Mouse (Mus musculus) spleen, postnatal 36 days (tissue): ENCODE data around the gene Atxn7l1.

Experiments
- DNase-seq, 2 experiments: peaks; one replicate each; pipeline ENCODE4 v3.0.0; 2022; ENCODE audit warnings: low spot score in 2 of 2, mixed read lengths in 1 of 2

Gene Atxn7l1

DNA sequence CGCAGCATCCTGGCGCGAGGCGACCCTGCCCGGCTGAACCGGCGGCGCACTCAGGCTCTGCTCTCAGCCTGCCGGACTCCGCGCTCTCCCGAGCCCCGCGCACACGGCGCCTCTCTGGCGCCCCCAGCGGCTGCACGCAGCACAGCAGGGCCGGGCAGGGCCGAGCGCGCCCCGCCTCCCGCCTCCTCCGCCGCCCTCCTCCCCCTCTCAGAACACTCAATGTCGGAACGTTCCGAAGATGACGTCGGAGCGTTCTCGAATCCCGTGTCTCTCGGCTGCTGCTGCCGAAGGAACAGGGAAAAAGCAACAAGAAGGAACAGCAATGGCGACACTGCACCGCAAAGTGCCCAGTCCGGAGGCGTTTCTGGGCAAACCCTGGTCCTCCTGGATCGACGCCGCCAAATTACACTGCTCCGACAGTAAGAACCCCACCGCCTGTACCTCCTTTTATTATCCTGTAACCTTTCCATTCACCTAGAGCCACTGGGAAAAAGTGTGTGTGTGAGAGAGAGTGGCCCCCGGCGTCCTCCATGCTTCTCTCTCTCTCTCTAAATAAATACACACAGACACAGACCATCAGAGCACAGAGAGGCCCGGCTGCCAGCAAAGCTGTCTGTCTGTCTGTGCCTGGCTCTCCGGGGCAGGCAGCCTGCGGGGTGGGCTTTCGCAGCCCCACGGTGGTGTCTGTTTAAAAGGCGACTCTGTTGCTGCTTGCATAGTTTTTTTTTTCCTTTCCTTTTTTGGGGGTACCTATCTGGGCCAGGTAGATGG is at the start of gene Atxn7l1:
TSS of gene Atxn7l1 (plus strand) at position 197 of the 771 bp plus-strand sequence.
- DNase-seq: peak; percentile 84 to 87

GRCm38 (mm10) chr12:33101627-33102026 is 45.9 kb upstream of the Atxn7l1 start:
- no peak for DNase-seq

DNA sequence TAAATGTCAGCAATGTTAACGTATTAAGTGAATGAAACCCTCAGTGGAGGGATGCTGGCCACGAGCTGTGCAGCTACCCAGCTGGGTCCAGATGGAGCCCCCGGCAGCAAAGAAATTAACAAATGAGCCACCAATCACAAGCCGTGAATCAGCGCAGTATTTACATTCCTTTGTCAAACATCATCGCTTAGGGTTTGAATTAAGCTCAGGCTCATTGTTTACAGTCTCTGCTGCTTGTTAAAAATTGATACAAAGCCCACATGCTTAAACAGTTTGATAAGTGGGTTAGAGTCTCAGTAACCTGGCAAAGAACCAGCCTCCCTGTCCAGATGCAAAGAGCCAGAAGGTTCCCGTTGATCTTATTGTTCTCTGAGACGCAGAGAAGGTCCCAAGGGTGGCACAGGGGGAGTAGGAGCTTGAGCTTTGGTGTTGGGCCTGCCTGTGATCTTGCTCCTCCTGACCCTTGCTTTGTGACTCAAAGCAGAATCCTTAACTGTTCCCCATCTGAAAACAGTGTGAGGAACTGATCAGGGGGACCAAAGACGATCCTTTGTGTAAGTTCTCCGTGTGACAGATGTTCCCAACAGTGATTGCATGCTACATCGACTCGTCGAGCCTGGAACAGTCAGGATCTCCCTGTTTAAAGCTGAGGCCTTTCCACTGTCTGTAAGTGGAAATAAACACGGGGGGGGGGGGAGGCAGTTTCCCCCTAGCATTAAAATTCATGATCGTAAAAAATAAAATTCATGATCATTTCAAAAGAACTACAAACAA is 45.0 kb upstream of the Atxn7l1 start:
- DNase-seq: no peak

DNA sequence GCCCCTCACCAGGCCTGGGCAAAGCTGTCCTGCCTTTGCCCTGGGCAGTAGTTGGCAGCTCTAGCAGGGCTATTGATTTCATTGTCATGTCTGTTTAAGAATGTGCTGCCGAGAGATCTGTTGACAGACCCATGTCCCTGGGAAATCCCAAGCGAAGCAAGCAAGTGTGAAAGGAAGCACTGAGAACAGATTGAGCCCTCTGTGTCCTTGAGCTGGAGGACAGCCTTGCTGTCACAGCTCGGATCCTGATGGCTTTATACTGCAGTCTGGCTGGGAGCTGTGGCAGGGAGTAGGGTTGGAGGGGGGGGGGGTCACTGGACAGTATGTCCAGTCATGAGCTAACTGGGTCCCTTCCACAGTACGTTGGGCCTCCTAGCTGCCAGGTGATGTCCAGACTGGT is 41.8 kb upstream of the Atxn7l1 start:
- no peak for DNase-seq

GRCm38 (mm10) chr12:33106438-33107167 is 40.9 kb upstream of the Atxn7l1 start:
- no peak for DNase-seq

- peak in 1 of 2 experiments; percentile 13 for DNase-seq
These were observed 38.0 kb upstream of the Atxn7l1 start for GRCm38 (mm10) chr12:33109531-33109930.

DNA sequence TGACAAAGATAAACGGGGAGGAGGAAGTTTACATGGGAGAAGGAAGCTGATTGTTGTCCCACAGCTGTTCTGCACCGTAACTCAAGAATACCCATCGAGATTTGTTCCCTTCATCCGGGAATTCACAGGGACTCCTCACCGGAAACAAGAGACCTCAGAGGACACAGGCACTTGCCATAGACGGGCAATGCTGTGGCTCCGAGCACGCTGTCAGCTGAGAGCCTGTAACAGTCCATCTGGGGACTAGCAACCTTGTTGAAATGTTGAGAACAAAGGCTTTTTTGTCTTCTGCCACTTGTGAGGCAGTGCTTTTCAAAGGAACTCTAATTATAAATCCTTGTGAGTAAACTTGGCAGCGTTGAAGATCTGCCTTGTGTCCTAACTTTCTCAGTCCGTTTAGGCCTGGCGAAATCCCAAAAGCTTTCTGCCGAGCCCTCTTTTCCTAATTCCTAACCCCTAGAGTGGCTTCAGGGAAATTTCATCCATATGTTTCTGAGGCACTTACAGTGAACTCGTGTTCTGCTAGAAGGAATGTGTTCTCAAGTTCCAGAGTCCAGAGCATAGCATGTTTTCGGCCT is 36.5 kb upstream of the Atxn7l1 start:
- no peak for DNase-seq

DNA sequence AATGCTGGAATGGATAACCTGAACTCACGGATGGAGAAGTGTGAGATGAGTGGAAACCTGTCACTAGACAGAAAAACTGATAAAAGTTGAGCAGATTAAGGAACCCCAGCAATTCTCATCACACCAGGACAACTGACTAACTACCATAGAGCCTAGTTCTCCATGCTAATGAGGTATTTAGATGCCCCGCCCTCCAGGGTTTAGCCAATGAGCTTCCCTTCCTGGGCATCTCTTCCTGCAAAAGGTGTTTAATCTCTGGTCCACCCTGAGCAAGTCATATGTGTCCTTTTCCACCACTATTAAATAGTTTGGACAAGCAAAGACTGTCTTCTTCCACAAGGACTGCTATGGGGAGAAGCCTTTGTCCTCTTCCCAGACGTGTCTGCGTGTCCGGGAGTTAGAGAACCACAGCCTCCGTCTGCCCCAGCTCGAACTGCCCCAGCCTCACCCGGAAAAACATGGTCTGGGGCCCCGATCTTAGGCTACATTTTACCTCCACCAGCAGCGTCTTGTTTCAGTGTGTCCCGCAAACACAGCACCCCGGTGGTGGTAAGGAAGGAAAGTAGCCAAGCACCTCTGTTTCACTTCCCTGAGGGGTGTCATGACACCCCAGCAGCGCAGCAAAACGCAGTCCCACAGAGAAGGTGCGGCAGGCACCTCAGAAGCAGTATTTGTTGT is 28.7 kb upstream of the Atxn7l1 start:
- peak in 1 of 2 experiments; percentile 47 for DNase-seq

GRCm38 (mm10) chr12:33125594-33126227 is 21.8 kb upstream of the Atxn7l1 start:
- peak in 1 of 2 experiments; percentile 35 for DNase-seq

- no peak for DNase-seq
These were observed 21.2 kb upstream of the Atxn7l1 start for GRCm38 (mm10) chr12:33126243-33126642.

DNA sequence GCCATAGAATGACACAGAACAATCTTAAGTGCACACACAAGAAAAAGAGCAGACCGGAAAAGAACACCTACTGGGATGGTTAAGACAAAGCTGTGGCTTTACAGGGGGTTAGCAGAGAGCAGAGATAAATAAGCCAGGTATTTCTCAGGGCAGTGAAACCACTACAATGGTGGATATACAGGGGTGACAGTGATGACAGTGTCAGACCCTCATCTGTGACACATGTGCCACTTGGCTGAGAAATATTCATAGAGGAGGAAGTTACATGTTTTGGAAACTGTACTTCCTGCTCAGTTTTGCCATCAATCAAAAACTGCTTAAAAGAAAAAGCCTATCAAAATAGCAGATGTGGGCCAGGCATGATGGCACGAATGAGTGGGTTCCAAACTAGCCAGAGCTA is 19.4 kb upstream of the Atxn7l1 start:
- no peak for DNase-seq

GRCm38 (mm10) chr12:33128702-33129101 is 18.8 kb upstream of the Atxn7l1 start:
- no peak for DNase-seq

DNA sequence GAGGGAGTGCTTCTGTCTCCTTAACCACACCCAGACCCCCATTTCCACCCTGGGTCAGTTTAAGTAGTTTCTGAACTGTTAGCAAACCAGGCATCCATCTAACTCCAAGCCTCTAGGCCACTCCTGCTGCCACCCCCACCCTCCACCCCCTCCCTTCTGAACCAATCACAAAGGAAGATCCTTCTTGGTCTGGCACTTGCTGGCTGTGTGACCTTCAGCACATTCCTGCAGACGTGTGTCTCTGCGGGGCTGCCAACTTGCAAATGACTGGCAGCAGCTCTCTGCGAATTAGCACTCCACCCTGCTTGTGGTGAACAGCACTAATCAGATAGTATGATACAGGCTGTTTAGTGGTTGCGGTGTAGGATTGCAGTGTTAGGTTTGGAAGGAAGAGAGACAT is 18.1 kb upstream of the Atxn7l1 start:
- DNase-seq: no peak

DNA sequence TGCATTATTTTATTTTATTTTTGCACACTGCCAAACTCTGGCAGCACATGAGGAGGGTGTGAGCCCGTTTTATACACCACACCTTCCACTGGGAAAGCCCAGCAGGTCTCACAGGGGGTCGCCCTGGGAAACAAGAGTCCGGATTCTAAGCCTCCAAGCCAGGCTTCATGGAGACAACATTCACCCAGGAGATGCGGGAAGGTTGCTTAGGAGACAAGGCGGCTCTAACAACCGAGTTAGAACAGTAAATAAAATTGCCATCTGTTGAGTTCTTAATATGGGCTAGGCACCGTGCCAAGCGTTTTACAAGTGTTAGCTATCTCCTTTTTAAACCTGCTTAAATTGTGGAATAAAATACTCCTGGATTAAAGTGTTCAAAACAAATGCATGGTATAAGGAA is 17.1 kb upstream of the Atxn7l1 start:
- DNase-seq: no peak

DNA sequence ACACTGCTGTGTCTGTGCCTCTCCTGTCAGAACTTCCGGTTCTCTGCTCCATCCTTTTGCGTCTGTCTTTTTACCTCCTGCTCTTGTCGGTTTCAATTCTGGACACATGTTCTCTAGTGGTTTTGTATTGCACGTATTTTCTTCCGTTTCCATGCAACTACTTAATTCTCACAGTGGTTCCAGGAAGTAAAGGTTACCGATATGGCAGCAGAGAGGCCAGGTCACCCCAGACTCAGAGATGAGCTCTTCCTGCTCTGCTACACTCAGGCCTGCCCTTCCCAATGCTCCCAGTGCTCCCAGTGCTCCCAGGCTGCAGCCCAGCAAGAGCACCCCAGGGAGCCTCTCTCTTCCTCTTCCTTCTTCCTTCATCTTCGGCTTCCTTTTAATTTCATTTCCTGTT is 15.7 kb upstream of the Atxn7l1 start:
- DNase-seq: peak; percentile 28 to 32

GRCm38 (mm10) chr12:33137857-33138256 is 9.6 kb upstream of the Atxn7l1 start:
- no peak for DNase-seq

DNA sequence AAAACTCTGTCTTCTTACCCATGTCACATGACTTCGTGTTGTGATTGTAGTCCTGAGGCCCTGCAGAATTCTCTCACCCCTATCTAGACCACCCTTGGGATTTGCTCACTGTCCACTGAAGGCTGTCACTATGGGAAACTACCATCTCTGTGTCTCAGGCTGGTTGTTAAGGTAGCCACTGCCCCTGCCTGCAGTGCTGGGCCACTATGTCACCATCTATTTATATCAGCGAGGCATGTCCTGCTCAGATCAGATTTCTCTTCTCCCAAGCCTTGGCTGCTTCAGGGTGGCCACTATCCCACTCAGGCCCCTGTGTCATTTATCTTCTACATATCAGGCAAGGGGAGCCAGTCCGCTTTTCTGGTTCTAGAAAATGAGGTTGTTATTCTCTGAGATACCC is 8.4 kb upstream of the Atxn7l1 start:
- no peak for DNase-seq

- no peak for DNase-seq
These were observed 3.0 kb upstream of the Atxn7l1 start for GRCm38 (mm10) chr12:33144456-33144855.

DNA sequence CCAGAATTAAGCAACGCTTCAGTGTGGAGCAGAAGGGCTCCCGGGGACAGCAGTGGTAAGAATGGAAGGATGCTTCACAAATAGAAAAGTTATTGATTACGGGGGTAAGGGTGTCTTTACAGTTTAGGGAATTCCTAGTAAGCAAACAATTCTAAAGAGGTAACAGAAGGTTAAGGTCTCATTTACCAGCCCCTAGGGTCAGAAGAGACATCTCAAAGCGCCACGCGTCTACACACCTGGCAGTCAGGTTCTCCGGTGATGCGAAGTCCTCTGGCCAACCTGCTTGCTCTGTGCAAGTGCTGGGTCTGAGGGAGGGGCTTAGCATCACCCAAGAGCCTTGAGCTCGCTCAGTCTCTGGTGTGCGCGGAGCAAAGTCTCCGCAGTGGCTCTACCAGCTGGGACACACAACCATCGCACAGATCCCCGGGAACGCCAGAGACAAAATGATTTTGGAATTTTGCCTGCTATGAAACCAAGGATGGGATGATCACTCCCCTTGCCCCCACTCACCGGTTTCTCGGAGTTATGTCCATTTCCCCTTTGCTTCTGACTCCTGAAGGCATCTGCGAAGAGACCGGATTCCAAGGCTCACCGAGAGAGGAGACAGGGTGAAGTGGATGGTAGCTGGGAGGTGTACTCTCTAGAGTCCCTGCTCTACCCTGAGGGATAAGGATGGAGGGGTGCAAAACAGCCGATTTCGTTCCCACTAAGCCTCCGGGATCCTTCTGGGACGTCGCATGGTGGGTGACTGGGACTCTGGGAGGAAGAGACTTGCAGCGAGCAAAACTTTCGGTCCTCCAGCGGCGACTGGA is 665 bp upstream of the Atxn7l1 start:
- no peak for DNase-seq

DNA sequence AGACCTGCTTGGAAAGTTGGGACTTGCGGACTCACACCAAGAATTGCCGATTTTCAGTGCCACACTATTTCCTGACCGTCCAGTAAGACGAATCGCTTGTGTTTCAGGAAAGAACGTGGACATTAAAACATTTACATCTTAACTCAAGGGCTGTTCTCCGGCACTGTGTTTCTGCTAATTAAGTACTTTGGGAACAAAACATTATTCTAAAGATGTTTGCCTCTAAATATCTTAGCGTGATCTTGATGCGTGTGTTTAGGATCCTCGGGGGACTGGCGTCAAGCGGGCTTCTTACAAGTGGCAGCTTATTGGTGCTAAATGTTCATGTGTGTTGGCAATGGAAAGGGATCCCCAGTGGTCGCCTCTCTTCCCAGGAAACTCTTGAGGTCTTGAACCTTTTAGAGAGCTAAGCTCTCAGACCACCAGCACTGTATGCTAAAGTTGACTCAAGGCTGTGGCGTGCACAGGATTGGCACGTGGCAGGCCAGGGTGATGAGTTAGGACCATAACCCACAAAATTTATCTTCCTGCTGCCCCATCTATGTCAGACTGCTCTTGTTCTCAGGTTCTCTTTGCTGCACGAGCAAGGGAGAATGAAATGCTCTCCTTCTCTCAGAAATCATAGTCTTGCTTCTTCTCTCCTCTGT is 2.2 kb downstream of the Atxn7l1 start:
- no peak for DNase-seq
